Mouse (Mus musculus): ENCODE data around the gene Cept1.

Gene Cept1

GRCm38 (mm10) chr3:106494417-106494950 lies 53.1 kb downstream of the Cept1 start:
- no peak for DNase-seq (ENCODE audit: low read depth)

- no peak for DNase-seq (ENCODE audit: low read depth)
These were observed 53.7 kb downstream of the Cept1 start for GRCm38 (mm10) chr3:106493882-106494281.

GRCm38 (mm10) chr3:106493202-106493601 lies 54.4 kb downstream of the Cept1 start:
- no peak for DNase-seq (ENCODE audit: low read depth)

- DNase-seq (ENCODE audit: low read depth) = peak; percentile 20
These were observed 54.9 kb downstream of the Cept1 start for GRCm38 (mm10) chr3:106492723-106493122.

- no peak for DNase-seq (ENCODE audit: low read depth)
These were observed 57.4 kb downstream of the Cept1 start for GRCm38 (mm10) chr3:106490239-106490638.

- DNase-seq (ENCODE audit: low read depth) = no peak
These were observed 60.1 kb downstream of the Cept1 start for GRCm38 (mm10) chr3:106487551-106487950.

GRCm38 (mm10) chr3:106485810-106486209 lies 61.8 kb downstream of the Cept1 start:
- peak; percentile 21 for DNase-seq (ENCODE audit: low read depth)

GRCm38 (mm10) chr3:106484861-106485260 lies 62.7 kb downstream of the Cept1 start:
- DNase-seq (ENCODE audit: low read depth) = no peak

GRCm38 (mm10) chr3:106483796-106484405 lies 63.7 kb downstream of the Cept1 start:
- DNase-seq (ENCODE audit: low read depth) = peak; percentile 11

- peak; percentile 68 for DNase-seq (ENCODE audit: low read depth)
These were observed 64.3 kb downstream of the Cept1 start for GRCm38 (mm10) chr3:106483297-106483696.

- DNase-seq (ENCODE audit: low read depth) = peak; percentile 76
These were observed 65.1 kb downstream of the Cept1 start, which contains the start of gene Dennd2d for GRCm38 (mm10) chr3:106482281-106483081. Dennd2d (plus strand) TSS chr3:106482405.

GRCm38 (mm10) chr3:106476863-106477262 lies 70.7 kb downstream of the Cept1 start:
- DNase-seq (ENCODE audit: low read depth) = no peak

GRCm38 (mm10) chr3:106474210-106474609 lies 73.4 kb downstream of the Cept1 start:
- peak; percentile 31 for DNase-seq (ENCODE audit: low read depth)

GRCm38 (mm10) chr3:106464750-106465149 lies 82.9 kb downstream of the Cept1 start:
- peak; percentile 80 for DNase-seq (ENCODE audit: low read depth)

GRCm38 (mm10) chr3:106462493-106462892 lies 85.1 kb downstream of the Cept1 start:
- no peak for DNase-seq (ENCODE audit: low read depth)

- DNase-seq (ENCODE audit: low read depth) = peak; percentile 91
These were observed 85.5 kb downstream of the Cept1 start for GRCm38 (mm10) chr3:106462059-106462470.

GRCm38 (mm10) chr3:106457298-106457869 lies 90.2 kb downstream of the Cept1 start:
- no peak for DNase-seq (ENCODE audit: low read depth)

- DNase-seq (ENCODE audit: low read depth) = no peak
These were observed 95.0 kb downstream of the Cept1 start for GRCm38 (mm10) chr3:106452616-106453015.
